Mouse (Mus musculus): Measurements from ENCODE around the gene Arsa.
A peak's percentile ranks its signal among the peaks of the same experiment; 100 is the strongest.

Gene Arsa

DNA sequence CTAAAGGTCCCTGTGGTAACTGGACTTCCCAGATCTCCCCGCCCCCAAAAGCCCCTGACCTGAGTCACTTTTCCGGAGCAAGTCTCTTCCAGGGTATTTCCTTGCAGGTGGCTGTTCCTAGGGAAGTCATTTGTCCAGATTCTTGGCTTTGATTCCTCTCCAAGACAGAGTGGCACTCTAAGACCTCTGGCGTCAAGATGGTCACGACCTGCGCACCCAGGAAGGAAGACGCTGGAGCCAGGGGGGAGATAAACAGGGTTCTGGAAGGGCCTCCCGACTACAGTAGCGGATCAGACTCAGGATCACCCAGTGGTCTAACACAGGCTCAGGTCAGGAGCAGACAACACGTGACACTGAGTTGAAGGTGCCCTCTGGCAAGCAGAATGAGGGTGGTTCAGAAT lies at the start of gene Arsa:
Arsa (minus strand) TSS at position 335 of the 401 bp plus-strand sequence.
- no peak for DNase-seq

DNA sequence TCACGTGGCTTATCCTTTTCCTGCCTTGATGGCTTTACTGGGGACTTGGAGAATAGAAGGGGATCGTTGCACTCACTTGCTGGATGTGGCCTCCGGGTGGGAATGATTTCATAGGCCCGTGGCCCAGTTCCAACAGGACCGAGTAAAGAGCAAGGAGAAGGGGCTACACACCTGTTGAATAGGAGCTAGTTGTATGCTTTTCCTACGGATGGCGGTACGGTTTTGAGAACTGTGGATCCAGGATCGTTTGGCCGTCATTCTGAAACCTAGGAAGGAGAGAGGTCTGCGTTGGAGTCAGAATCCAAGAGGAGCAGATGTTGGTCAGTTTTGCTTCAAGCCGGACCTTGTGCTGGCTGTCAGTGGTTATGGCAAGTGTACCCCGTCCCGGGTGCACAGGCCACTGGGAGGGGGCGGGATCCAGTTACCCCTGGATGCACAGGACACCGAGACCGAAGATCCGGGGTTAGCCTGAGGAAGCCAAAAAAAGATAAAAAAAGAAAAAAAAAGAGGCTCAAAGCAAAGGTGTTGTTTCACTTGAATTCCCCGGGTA lies 49.6 kb upstream of the Arsa start:
- no peak for DNase-seq

DNA sequence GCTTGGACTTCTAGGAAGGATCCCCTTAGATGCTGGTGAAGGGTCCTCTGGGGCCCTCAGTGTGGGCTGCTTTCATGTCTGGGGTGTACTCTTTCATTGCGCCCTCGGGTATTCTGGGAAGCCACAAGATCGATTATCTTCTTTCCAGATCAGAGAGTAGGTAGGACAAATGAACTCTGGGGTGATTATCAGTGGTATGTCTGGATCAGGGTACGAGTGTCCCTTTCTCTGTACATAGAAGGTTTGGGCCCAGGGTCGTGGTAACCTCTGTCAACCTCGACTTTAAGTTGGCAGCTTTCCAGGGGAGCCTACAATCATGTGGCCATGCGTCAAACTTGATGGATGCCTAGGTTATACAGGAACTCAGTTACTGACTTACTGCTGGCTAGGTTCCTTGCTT lies 48.7 kb upstream of the Arsa start:
- DNase-seq: no peak

- no peak for DNase-seq
Measured at GRCm38 (mm10) chr15:89525464-89525863, 48.2 kb upstream of the Arsa start.

GRCm38 (mm10) chr15:89524611-89525415 lies 47.6 kb upstream of the Arsa start:
- DNase-seq: no peak

DNA sequence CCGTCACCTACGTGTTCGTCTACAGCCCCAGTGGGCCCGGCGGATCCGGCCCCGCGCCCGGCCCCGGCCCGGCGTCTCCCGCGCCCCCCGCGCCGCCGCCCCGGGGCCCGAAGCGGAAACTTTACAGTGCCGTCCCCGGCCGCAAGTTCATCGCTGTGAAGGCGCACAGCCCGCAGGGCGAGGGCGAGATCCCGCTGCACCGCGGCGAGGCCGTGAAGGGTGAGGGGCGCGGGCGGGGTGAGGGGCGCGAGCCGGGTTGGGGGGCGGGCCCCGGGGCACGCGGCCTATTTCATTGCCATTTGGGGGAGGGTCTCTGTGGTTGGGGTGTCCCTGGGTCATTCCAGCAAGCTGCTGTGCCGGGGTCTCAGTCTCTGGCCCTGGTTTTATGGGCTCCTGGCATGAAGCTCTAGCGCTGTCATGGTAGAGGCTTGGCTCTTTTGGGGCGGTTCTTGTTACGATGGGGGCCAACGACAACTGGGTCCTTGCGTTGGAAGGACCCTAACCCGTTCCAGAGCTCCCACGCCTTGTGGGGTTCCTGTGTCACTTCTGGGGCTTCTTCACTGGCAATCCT lies 46.9 kb upstream of the Arsa start:
- DNase-seq: no peak

DNA sequence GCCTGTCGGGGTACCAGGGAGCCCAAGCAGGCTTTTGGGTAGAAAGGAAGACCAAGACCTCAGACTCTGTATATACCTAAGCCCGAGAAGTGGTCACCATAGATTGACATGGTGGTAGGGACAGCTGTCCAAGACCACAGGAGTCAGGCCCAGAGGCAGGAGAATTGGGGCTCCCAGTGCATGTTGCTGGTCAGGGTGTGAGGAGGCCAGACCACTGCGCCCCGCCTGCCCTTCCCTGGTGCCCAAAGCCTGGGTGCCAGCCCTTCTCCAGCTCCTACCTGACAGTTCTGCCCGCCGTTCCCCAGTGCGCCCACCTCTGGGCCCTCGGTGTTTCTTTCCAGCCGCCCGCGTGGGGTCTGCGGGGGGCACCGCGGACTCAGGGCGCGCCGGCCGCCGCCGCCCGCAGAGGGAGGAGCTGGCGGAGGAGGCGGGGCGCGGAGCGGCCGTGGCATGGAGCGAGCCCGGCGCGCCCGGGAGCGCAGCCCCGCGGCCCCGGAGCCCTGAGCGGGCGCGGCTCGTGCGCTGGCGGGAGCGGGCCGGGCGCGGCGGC lies 46.1 kb upstream of the Arsa start:
- DNase-seq: no peak

- no peak for DNase-seq
Measured at GRCm38 (mm10) chr15:89522566-89523282, 45.5 kb upstream of the Arsa start.

GRCm38 (mm10) chr15:89521951-89522350 lies 44.7 kb upstream of the Arsa start:
- no peak for DNase-seq

- no peak for DNase-seq
Measured at GRCm38 (mm10) chr15:89512679-89513078, 35.5 kb upstream of the Arsa start.

GRCm38 (mm10) chr15:89507751-89508150 lies 30.5 kb upstream of the Arsa start:
- no peak for DNase-seq

DNA sequence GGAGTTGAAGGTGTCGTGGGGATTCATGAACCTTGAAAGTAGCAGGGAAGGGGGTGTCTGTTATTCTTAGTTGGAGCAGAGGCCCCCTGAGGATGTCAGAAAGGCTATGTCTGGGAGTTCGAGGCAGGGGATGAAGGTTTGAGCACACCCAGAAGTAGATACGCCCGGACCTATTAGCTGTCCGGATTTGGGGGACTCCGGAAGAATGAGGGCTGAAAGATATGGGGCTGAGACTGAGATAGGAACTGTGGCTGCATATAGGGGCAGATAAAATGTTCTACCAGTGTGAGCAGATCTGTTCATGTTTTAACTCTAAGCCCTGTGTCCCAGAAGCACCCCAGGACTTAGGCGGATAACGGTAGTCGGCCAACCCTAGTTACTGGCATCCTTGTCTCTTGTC lies 27.6 kb upstream of the Arsa start:
- DNase-seq: no peak

- DNase-seq: no peak
Measured at GRCm38 (mm10) chr15:89501321-89501720, 24.1 kb upstream of the Arsa start.

DNA sequence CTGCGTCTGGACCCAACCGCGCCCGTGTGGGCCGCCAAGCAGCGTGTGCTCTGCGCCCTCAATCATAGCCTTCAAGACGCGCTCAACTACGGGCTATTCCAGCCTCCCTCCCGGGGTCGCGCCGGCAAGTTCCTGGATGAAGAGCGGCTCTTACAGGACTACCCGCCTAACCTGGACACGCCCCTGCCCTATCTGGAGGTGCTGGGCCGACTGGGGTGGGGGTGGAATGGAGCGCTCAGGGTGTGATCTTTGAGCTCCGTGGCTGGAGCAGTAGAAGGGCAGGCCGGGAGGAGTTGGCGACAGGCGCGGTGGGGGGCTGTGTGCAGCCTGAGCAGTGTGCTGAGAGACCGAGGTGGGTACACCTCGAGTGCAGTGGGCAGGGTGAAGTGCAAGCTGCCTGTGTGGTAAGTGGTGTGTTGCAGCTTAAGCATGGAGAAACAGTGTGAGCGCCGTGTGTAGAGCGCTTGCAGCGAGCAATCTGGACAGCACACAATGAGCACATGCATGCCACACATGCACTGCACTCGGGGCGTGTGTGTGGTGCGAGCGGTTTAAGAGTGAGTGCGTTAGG lies 23.1 kb upstream of the Arsa start:
- peak in 1 of 2 experiments; percentile 21 for DNase-seq

- DNase-seq: peak; percentile 15 to 19
Measured at GRCm38 (mm10) chr15:89499784-89500220, 22.6 kb upstream of the Arsa start.

DNA sequence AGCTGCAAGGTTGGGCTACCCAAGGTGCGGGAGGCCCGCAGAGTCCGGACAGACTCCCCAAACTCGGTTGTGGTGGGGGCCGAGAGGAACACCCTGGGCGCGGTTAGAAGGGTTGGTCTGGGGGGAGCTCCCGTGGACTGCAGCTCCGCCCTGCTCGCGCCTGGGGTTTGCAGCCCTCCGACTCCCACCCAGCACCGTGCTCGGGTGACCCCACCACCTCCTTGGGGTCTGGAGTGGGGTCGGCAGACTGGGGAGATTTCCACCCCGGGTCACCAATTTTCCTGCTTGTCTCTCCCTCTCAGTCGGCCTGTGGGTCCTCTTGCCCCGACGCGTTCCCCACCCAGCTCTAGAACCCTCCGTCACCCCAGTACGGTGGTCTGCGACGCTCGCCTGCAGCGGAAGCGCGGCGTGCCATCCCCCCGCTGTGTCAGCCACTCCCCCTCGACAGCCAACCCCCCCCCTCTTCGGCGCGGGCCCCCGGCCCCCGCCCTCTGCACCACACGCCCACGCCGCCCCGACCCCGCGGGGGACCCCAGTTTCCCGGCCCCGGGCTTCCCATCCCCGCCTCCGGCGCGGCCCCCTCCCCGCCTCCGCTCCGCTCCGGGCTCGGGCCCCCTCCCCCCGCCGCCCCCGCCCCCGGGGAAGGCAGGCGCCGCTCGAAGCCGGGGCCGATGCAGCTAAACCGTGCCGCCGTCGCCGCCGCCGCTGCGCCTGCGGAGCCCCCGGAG lies 21.9 kb upstream of the Arsa start, which contains the start of gene Shank3:
Shank3 (plus strand) TSS at position 663 of the 728 bp plus-strand sequence.
- DNase-seq: peak in 1 of 2 experiments; percentile 17

DNA sequence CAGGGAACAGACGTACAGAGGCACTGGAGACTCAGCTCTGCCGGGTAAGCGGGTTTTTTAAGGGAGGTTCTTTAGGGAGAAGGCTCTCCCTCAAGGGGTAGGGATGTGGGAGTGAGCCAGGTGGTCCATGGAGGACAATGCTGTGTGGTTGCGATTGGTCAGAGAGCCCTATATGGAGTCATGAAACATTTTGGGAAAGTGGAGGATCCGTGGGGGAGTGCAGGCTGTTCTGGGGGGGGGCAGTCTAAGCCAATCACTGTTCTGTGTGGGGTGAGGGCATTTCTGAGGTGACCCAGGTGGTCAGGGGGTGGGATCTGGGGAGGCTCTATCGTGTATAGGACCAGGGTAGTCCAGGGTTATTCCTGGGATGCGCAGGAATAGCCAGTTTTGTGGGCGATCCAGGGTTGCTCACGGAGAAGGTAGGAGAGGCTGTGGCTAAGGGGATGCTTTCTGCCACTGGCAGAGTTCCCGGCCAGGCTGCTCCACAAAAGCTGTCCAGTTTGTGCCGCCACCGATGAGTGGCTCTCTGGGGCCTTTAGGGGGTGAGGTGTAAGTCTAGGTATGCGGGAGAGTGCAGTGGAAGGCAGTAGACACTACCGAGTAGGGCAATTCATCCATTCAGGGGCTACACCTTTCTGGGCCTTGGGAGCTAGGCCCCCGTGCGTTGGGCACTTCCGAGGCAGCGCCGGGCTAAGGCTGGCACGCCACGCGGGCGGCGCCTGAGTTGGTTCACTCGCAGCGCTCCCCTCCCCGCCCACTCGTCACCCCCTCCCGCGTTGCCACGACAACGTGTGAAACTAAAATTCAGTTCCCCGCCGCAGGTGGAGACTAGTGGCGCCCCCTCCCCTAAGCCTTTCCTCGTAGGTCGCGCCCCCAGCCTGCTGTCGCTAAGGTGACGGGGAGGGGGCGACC lies 21.1 kb upstream of the Arsa start:
- peak; percentile 49 to 51 for DNase-seq

- no peak for DNase-seq
Measured at GRCm38 (mm10) chr15:89497391-89498048, 20.3 kb upstream of the Arsa start.

GRCm38 (mm10) chr15:89496841-89497240 lies 19.6 kb upstream of the Arsa start:
- no peak for DNase-seq

DNA sequence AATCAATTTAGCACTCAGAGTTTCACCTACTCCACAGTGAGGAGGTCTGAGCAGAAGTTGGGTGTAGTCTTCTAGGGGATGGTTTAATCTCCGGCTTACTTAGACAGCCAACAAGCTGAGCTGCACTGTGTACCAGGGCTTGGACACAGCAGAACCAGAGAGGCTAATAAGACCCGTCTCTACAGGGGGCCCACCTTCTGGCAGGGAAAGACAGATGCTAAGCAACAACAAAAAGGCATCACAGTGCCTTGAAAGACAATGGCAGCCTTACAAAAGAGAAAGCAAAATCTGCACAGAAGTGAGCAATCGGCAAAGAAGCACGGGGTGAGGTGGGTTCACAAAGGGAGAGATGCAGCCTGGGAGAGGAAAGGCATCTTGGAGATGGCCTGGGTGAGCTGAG lies 18.9 kb upstream of the Arsa start:
- DNase-seq: no peak
